Mouse (Mus musculus) layer of hippocampus, adult 18-20 months (tissue): Measurements from ENCODE around the gene Hnrnpf. TPM values are rescaled to one million over a fixed set of nuclear protein-coding genes. Genes with fewer than 3 reads are reported as not detected.

Source experiments
- DNase-seq, 2 experiments: peaks; one replicate each; pipeline ENCODE4 v3.0.0; 2022; ENCODE audit warnings: low spot score in 2 of 2
- total RNA-seq, 2 experiments: library from RNA; stranded (reverse); gene quantifications; 2 replicates each; pipeline ENCODE4 v1.2.3; 2021

The Hnrnpf gene
- total RNA-seq, 2 experiments from 2014 or later: 127 to 139 TPM

DNA sequence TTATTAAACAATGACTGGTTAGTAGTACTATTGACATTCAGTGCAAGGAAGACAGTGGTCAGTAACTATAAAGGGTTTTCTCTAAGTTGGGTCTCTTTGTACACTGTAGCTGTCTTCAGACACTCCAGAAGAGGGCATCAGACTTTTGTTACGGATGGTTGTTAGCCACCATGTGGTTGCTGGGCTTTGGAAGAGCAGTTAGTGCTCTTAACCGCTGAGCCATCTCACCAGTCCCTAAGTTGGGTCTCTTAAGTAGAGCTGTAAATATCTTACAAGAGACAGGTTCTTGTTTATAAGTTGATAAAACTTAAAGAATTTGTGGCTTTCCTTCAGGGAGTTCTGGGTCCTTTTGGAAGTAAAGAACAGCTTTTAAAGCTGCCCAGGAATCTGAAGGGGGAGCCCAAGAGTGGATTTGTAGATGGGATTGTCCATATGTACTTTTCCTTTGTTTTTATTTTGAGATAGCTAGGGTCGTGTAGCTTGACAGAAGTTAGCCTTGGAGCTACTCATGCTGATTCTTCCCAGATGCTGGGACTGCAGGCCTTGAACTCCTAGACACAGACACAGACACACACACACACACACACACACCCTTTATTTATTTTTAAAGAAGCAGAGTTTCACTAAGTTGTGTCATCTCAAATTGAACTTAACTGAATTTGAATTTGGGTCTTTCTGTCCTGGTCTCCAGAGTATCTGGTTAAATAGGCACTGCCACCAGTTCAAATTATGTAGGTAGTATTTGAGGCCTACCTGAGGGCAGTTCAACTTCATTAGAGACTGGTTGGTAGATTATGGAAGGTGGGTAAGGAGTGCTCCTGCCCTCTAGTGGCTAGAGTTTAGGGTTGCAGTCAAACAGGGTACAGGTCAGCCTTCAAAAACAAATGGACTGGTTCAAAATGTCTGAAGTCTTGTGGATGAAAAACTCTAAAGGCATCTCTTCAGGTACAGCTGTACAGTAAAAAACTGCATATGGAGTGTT is 20.8 kb downstream of the Hnrnpf start:
- DNase-seq: no peak

DNA sequence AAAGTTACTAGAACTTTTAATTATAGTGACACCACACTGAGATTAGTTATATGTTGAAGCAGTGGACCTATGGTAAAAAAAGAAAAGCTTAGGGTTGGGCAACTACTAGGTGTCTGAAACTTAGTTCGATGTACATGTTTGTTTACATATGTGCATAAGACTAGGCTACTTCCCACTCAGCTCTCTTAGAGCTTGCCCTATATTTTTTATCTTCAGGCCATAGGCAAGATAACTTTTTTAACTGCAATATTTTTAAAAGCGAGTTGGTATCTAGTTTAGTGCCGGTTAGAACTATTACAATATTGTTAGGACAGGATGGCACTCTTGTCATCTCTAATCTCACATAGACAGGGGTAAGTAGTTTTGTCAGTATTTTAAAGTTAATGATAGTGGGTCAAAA is 21.9 kb downstream of the Hnrnpf start:
- no peak for DNase-seq

DNA sequence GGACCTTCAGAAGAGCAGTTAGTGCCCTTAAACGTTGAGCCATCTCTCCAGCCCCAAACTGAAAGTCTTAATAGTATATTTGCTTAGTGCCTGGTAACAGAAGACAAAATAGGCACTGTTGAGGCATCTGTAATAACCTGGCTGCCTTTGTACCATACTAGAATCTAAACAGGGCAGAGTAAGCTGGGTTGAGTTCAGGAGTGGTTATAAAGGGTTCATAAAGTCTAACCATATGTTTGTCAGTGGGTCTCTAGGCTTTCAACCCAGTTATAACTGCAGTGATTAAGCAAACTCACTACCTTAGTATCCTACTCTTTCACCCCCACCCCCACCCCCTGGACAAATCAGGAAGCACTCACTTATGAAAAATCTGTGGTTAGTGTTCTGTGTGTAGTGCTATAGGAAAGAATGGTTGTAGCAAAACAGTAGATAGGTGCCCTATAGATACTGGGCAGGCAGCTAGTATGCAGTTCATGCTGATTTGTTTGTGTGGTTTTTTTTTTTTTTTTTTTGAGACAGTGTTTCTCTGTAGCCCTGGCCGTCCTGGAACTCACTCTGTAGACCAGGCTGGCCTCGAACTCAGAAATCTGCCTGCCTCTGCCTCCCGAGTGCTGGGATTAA is 26.9 kb downstream of the Hnrnpf start:
- no peak for DNase-seq

DNA sequence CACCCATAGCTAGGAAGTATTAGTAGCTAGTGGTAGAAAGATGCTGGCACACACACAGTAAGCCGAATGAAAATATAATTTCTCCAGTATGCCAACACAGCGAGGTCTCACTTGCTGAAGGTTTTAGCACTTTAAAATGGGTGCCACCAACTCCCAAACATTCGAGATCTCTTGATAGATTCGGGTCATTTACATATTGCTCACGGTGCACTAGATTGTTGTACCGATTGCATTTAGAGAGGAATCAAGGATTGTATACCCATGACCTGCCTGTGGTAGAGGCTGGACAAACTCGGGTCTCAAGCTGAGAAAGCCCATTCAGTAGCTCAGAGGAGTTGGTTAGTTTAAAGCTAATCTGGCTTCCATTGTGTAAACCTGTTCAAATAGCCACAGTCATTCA is 27.8 kb downstream of the Hnrnpf start:
- DNase-seq: no peak

DNA sequence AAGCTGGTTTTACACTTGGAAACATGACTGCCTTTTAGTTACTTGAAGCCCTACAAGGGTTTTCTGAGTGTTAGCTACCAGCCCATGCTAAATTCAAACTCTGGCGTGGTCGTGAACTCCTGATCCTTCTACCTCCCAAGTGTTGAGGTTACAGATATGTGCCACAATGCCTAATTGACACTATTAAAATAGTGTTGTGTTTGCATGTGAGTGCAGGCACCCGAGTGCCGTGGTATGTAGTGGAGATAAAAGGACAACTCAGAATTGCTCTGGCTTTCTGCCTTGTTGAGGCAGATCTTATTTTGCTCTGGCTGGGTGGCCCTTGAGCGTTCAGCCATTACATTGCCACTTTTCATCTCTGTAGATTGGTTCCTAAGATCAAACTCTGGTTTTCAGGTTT is 28.6 kb downstream of the Hnrnpf start:
- no peak for DNase-seq

DNA sequence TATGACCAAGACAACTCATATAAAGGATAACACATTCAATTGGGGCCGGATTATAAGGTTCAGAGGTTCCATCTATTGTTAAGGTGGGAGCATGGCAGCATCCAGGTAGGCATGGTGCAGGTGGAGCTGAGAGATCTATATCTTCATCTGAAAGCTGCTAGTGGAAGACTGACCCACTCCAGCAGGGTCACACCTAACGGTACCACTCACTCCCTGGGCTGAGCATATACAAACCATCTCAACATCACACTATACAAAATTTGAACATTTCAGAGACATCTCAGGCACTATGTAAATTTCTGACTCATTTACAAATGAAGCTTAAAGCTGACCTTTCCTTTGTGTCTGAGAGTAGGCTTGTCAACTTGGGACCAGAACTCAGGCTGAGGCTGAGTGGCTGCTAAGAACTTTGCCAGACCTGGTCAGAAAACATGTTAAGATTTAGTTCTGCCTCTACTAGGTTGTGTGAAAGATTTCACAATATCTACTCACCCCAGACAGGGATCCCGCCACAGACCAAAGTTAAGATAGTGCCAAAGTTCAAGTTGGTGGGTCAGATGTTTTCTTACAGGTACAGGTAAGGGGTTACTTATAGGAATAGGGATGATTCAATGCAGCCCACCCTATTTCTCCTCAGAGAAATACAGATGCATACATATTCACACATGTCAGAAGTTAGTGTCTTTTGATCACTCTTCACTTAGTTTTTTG is 30.0 kb downstream of the Hnrnpf start:
- DNase-seq: no peak

DNA sequence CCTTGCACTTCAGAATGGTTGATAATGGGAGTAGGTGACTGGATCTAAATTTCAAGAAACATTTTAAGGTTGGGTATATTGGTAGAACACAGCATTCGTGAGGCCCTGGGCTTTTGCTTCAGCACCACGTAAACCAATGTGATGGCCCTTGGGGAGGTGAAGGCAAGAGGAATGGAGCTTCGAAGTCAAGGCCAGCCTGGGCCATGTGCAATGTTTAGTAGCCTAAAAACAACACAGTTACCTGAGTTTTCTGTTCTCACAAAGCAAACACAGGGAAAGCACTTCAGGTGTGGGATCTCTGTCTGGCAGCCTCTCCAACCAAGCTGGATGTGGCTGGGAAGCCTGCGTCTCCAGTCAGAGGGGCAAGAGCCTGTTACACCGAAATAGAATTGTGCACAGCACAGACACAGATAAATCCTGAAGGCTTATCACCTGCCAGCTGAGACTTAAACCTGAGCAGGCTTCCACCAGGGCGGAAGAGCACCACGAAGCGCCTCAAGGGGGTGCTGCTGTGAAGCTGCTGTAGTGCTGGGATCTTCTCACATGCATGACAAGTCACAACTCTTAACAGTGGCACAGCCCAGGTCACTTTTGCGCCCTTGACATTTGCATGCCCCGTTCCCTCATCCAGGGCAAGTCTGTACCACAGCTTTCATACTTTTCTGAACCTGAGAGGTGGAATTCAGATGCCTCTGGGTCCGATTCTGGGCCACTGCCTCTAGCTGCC is 32.4 kb downstream of the Hnrnpf start:
- DNase-seq: no peak

DNA sequence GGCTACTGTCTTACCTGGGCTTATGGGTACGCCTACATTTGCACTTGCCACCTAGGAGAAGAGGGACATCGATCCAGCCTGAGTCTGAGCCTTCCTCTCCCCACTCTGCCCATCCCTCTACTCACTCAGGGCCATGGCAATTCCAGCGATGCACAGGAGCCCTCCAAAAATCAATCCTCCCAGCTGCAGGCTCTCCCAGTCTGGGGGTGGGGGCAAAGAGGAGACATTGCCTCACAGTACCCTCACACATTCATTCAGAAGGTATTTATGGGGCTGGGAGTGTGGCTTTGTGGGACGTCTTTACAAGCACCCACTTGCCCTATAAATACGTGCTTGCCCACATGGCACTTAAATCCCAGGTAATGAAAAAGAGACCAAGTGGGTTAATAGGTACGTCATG is 34.2 kb downstream of the Hnrnpf start:
- DNase-seq: no peak

DNA sequence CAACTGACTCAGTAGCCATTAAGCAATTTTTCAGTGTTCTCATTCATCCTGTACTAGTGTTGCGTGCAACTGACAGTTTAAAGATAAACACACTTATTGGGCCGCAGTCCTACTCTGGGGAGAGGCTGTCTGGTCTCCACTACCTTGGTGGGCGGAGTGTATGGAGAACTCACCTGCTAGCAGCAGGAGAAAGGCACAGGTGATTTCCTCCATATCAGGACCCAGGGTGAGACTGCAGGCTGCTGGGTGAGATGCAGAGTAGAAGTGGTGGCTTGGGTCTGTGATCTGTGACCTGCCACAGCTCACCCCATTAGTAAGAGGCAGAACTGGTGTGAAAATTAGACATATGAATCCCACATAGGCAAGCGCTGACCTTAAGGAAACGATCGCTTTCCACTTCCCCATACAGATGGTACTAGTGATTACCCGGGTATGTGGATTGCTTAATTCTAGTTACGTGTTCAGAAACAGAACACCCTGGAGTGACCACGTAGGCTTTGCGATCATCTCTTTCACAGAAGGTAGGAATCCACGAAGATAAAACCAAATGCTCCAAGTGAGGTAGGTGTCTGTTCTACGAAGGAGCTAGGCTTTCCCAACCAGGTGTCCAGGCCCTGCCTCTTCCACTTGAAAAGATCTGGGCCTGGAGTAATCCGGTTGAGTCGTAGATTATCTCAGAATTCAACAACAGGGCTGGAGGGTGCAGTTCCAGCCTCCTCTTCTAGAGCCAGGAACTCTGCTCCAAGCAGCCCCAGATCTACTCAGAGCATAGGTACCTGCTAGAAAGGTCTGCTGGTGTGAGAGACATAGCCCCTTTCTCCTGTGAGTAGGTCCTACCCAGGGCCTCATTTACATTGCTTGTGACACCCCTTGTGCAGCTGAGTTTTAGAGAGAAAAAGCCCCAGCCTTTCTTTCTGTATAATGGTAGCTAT is 35.8 kb downstream of the Hnrnpf start:
- DNase-seq: no peak

DNA sequence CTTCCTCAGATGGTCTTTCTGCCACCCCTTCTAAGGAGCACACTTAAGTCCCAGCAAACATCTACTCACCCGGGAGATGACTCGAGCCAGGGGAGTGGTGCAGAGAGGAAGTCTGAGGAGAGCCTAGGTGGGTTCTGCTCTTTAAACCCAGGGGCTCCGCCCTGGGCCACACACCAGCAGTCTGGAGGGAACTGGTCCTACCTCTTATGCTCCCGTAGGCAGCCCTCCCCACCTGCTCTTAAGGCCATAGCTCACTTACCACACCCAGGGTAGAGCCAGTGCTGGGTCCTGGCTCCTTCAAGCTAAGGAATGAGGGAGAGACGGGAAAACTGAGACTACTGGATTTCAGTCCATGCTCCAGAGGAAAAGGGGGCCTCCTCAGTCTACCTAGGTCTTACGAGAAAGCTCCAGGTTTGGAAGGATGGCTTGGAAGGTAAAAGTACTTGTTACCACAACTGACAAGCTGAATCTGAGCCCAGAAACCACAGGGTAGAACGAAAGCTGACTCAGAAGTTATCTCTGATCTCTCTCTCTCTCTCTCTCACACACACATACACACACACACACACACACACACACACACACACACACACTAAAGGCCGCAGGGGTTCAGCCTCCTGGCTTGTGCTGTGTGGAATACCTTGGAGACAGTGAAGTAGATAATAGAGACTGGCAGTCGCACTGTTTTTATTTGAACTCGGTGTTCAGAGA is 37.3 kb downstream of the Hnrnpf start, which contains the start of gene Fxyd4:
Gene Fxyd4 (minus strand): TSS at position 471 of the 711 bp plus-strand sequence.
- no peak for DNase-seq

DNA sequence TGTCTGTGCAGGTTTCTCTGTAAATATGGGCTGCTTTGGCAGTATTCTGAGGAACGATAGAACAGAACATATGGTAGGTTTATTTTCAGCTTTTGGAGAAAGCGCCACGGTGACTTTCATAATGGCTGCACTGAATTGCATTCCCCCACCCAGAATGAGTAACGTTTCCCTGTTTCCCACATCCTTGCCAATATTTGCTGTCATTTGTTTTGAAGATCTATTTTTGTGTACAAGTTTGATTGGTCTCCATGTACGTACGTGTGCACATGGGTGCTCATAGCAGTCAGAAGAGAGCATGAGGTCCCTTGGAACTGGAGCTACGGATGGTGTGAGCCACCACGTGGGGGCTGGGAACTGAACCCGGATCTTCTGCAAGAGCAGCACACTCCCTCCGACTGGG is 38.8 kb downstream of the Hnrnpf start:
- peak; percentile 44 to 73 for DNase-seq

DNA sequence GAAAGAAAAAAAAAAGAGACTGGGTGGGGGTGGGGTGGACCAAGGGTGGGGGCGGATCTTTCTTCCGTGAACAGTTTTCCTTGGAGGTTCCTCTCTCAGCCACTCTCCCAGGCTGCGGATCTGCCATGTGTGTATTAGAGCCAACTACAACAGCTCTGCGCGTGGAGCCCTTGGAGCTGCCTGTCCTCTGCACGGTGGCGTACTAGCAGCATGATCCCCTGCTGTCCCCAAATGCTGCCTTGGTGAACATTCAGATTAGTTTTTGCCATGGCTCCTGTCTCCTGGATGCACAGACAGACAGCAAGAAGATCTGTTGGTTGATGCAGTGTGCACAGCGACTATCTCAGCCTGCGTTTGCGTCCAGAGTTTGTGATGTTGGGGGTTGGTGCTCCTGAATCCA is 42.6 kb downstream of the Hnrnpf start:
- peak; percentile 33 to 78 for DNase-seq

DNA sequence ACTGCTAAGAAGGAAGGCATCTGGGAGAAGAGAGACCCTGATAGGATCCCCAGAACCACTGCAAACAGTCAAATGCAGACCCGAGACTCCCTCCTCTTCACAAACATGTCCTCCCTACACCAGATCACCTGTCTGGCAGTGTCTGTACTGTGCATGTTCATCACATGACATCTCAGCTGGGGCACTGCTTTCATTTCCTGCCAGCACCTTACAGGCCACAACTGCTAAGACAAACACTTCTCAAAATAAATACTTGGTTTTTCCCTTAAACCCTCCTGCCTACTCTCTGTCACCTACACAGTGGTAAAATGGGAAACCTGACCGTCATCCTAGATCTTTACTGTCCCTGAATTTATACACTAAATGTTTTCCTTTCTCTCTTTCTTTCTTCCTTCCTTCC is 43.8 kb downstream of the Hnrnpf start:
- DNase-seq: no peak

DNA sequence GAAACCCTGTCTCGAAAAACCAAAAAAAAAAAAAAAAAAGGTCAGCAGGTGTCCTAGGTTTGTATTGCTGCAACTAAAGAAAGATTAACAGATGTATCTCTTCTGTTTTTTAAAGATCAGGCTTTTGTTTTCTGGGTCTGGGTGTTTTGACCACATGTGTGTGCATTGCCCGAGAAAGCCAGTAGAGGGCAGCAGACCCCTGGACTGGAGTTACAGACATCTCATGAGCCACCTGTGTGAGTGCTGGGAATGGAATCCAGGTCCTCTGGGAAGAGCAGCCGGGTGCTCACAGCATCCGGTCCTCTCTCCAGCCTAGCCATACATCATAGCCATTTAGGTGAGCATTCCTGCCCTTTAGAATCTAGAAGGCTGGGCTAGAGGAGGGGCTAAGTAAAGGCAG is 52.2 kb downstream of the Hnrnpf start:
- no peak for DNase-seq

DNA sequence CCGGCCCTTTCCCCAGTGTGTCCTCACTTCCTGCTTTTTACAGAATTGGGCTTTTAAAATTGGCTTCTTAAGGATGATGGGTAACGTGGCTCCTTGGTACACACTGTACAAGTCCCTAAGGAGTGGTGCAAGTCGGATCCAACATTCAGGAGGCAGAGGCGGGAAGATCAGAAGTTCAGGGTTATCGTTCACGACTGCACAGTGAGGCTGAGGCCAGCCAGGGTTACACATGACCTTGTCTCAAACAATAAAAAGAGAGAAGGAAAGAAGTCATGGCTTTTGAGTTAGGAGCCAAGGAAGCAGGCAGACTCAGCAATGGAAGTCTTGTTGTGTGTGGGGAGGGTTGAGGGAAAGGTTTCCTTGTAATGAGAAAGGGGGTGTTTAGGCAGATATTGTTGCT is 56.0 kb downstream of the Hnrnpf start:
- DNase-seq: no peak

DNA sequence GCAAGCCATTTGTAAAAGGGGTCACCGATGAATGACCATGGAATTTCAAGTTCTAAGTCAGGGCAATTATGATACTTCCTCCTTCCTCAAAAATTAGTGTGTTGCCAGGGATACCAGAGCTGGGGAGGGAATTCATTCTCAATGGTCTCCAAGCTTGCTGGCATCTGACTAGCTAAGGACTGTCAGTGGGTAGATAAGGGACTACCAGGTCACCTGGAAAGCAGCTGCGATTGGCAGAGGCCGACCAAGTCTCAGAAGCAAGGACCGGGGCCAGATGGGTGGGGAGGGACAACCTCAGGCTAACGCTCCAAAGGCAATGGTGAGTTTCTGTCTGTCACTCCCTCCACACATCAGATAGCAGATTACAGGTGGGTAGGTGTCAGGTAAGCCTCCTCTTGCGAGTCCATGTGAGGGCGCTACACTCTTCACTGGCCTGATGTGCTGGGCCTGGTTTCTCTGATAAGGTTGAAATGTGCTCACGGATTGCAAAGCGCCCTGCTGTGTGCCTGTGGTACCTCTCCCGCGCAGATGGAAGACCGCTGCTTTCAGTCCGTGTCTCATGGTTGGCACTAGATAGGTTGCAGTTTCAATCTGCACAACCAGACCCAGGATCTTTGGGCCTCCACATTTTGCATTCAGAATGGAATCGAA is 56.9 kb downstream of the Hnrnpf start:
- DNase-seq: peak in 1 of 2 experiments; percentile 28

DNA sequence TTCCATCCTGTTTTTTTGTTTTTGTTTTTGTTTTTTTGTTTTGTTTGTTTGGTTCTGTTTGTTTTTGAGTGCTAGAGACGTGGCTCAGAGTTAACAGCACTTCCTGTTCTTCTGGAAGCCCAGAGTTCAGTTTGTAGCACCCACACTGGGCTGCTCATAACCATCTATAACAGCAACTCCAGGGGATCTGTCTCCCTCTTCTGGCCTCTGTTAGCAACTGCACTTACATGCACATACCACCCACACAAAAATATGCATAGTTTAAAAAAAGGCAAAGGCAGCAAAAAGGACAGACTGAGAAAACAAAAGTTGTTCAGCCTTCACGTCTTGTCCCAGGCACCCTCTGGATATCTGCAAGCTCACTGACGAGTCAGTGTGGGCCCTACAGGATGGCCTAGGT is 63.1 kb downstream of the Hnrnpf start:
- no peak for DNase-seq

DNA sequence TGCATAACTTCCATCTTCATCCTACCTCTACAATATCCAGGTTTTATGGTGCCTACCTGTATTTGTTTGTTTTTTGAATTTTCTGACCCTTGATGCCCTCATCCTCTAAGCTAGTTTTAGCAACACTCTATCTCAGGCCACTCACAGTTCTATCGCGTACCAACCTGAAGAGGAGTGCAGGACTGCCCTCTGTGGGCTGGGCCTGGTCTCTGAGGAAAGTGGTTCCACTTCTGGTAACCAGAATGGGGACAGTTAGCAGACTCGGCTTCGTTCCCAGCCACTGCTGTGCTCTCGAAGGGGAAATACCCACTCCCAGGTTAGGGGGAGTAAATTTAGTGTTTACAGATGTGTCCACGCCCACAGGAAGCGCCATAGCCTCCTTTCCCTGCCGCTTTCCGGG is 66.6 kb downstream of the Hnrnpf start:
- no peak for DNase-seq
